Mouse (Mus musculus): ENCODE measurements around the gene Slc10a7. TPM values are rescaled to one million over a fixed set of nuclear protein-coding genes. Genes with fewer than 3 reads are reported as not detected.

Slc10a7 gene
- polyA plus RNA-seq, 1 experiment from 2014 or later = 9.9 TPM

- ATAC-seq (replicated peaks; ENCODE audit: low FRiP score) (peak; percentile 32), DNase-seq (ENCODE audit: low spot score) (peak; percentile 71)
- peak overlapping the region; percentile 92 for H3K4me3 ChIP-seq (ENCODE audit: low read depth, low read length)
- peak overlapping the region; percentile 95 for H3K27ac ChIP-seq (ENCODE audit: low read depth, low read length)
- under 1% methylated on average over 38 of the region's 38 CpGs for WGBS
- peak overlapping the region; percentile 99 for H3K9ac ChIP-seq (ENCODE audit: low read depth, low read length)
- peaks cover 2% of the 10 kb centered on the region; the same call in 1 of the 2 replicates for H3K4me1 ChIP-seq (replicated peaks; ENCODE audit: control insufficient read depth, insufficient read depth, low read length)
- H3K4me2 ChIP-seq = peak overlapping the region; percentile 70
- no peaks in the 10 kb centered on the region for H3K27me3 ChIP-seq (replicated peaks; ENCODE audit: control insufficient read depth, insufficient read depth, low read length)
- H3K36me3 ChIP-seq (ENCODE audit: control insufficient read depth, insufficient read depth, low read length) = peaks cover 17% of the 10 kb centered on the region; the same call in 1 of the 2 replicates
- H3K9me3 ChIP-seq (ENCODE audit: control insufficient read depth, low read length) = no peaks in the 10 kb centered on the region
Observed at GRCm38 (mm10) chr8:78507979-78508718, 997 bp upstream of the Slc10a7 start.

- Histone ChIP-seq H3K4me1 (replicated peaks; ENCODE audit: control insufficient read depth, insufficient read depth, low read length) (peaks cover 2% of the 10 kb centered on the region; the same call in 1 of the 2 replicates), H3K9ac (ENCODE audit: low read depth, low read length) (peak within 1 kb of the TSS; percentile 99), H3K27ac (ENCODE audit: low read depth, low read length) (peak within 1 kb of the TSS; percentile 95), H3K4me2 (peak within 1 kb of the TSS; percentile 90), H3K36me3 (ENCODE audit: control insufficient read depth, insufficient read depth, low read length) (peaks cover 16% of the 10 kb centered on the region; the same call in 1 of the 2 replicates), H3K9me3 (ENCODE audit: control insufficient read depth, low read length) (no peaks in the 10 kb centered on the region), H3K4me3 (ENCODE audit: low read depth, low read length) (peak within 1 kb of the TSS; percentile 92), H3K27me3 (replicated peaks; ENCODE audit: control insufficient read depth, insufficient read depth, low read length) (no peaks in the 10 kb centered on the region)
- peak; percentile 92 for DNase-seq (ENCODE audit: low spot score)
- WGBS = under 1% methylated on average over 68 of the region's 70 CpGs
- peak; percentile 85 for ATAC-seq (replicated peaks; ENCODE audit: low FRiP score)
Observed at GRCm38 (mm10) chr8:78508719-78509272, 350 bp upstream of the Slc10a7 start, which contains the start of gene Rbmxl1. TSS of gene Rbmxl1 (minus strand) at chr8:78508898.

GRCm38 (mm10) chr8:78510094-78510493 lies 948 bp downstream of the Slc10a7 start:
- H3K9ac ChIP-seq (ENCODE audit: low read depth, low read length) = peak overlapping the region; percentile 99
- no peaks in the 10 kb centered on the region for H3K27me3 ChIP-seq (replicated peaks; ENCODE audit: control insufficient read depth, insufficient read depth, low read length)
- DNase-seq (ENCODE audit: low spot score) = peak; percentile 42
- peaks cover 2% of the 10 kb centered on the region; the same call in 1 of the 2 replicates for H3K4me1 ChIP-seq (replicated peaks; ENCODE audit: control insufficient read depth, insufficient read depth, low read length)
- peaks cover 7% of the 10 kb centered on the region; the same call in 1 of the 2 replicates for H3K36me3 ChIP-seq (ENCODE audit: control insufficient read depth, insufficient read depth, low read length)
- H3K4me2 ChIP-seq = peak overlapping the region; percentile 90
- peak overlapping the region; percentile 95 for H3K27ac ChIP-seq (ENCODE audit: low read depth, low read length)
- 2% methylated on average over 11 of the region's 11 CpGs for WGBS
- ATAC-seq (replicated peaks; ENCODE audit: low FRiP score) = 0 out of 2 replicates have a peak, but pooled peaks have one; percentile 18
- H3K9me3 ChIP-seq (ENCODE audit: control insufficient read depth, low read length) = no peaks in the 10 kb centered on the region
- H3K4me3 ChIP-seq (ENCODE audit: low read depth, low read length) = peak overlapping the region; percentile 92

- Histone ChIP-seq H3K27me3 (replicated peaks; ENCODE audit: control insufficient read depth, insufficient read depth, low read length) (no peaks in the 10 kb centered on the region), H3K4me3 (ENCODE audit: low read depth, low read length) (no peak overlapping the region), H3K4me2 (no peak overlapping the region), H3K9ac (ENCODE audit: low read depth, low read length) (no peak overlapping the region), H3K9me3 (ENCODE audit: control insufficient read depth, low read length) (no peaks in the 10 kb centered on the region), H3K27ac (ENCODE audit: low read depth, low read length) (no peak overlapping the region), H3K4me1 (replicated peaks; ENCODE audit: control insufficient read depth, insufficient read depth, low read length) (peaks cover 2% of the 10 kb centered on the region; the same call in 1 of the 2 replicates), H3K36me3 (ENCODE audit: control insufficient read depth, insufficient read depth, low read length) (peaks cover 7% of the 10 kb centered on the region; the same call in 1 of the 2 replicates)
- ATAC-seq (replicated peaks; ENCODE audit: low FRiP score) (no peak), DNase-seq (ENCODE audit: low spot score) (no peak)
- WGBS = 66% methylated on average over 3 of the region's 3 CpGs
Observed at GRCm38 (mm10) chr8:78510926-78511325, 1.8 kb downstream of the Slc10a7 start.

GRCm38 (mm10) chr8:78513106-78513505 lies 4.0 kb downstream of the Slc10a7 start:
- 87% methylated on average over 4 of the region's 4 CpGs for whole genome bisulfite sequencing

GRCm38 (mm10) chr8:78514706-78515105 lies 5.6 kb downstream of the Slc10a7 start:
- no peak overlapping the region for H3K4me3 ChIP-seq (ENCODE audit: low read depth, low read length)
- 86% methylated on average over 1 of the region's 1 CpGs for WGBS
- H3K36me3 ChIP-seq (ENCODE audit: control insufficient read depth, insufficient read depth, low read length) = peaks cover 9% of the 10 kb centered on the region; the same call in 1 of the 2 replicates

More at GRCm38 (mm10) chr8:78513106-78513505, 4.0 kb downstream of the Slc10a7 start:
- H3K9ac ChIP-seq (ENCODE audit: low read depth, low read length) = no peak overlapping the region
- H3K4me1 ChIP-seq (replicated peaks; ENCODE audit: control insufficient read depth, insufficient read depth, low read length) = no peaks in the 10 kb centered on the region; the same call in 1 of the 2 replicates
- ATAC-seq (replicated peaks; ENCODE audit: low FRiP score) = no peak
- H3K4me2 ChIP-seq = no peak overlapping the region
- H3K9me3 ChIP-seq (ENCODE audit: control insufficient read depth, low read length) = no peaks in the 10 kb centered on the region
- no peak overlapping the region for H3K27ac ChIP-seq (ENCODE audit: low read depth, low read length)
- no peak overlapping the region for H3K4me3 ChIP-seq (ENCODE audit: low read depth, low read length)
- H3K36me3 ChIP-seq (ENCODE audit: control insufficient read depth, insufficient read depth, low read length) = peaks cover 9% of the 10 kb centered on the region; the same call in 1 of the 2 replicates
- no peak for DNase-seq (ENCODE audit: low spot score)
- H3K27me3 ChIP-seq (replicated peaks; ENCODE audit: control insufficient read depth, insufficient read depth, low read length) = no peaks in the 10 kb centered on the region

GRCm38 (mm10) chr8:78515132-78515531 lies 6.0 kb downstream of the Slc10a7 start:
- no peak for ATAC-seq (replicated peaks; ENCODE audit: low FRiP score)
- Histone ChIP-seq H3K27ac (ENCODE audit: low read depth, low read length) (no peak overlapping the region), H3K9me3 (ENCODE audit: control insufficient read depth, low read length) (no peaks in the 10 kb centered on the region), H3K9ac (ENCODE audit: low read depth, low read length) (no peak overlapping the region), H3K4me2 (no peak overlapping the region), H3K4me3 (ENCODE audit: low read depth, low read length) (no peak overlapping the region), H3K4me1 (replicated peaks; ENCODE audit: control insufficient read depth, insufficient read depth, low read length) (no peaks in the 10 kb centered on the region; the same call in 1 of the 2 replicates), H3K27me3 (replicated peaks; ENCODE audit: control insufficient read depth, insufficient read depth, low read length) (no peaks in the 10 kb centered on the region), H3K36me3 (ENCODE audit: control insufficient read depth, insufficient read depth, low read length) (peaks cover 9% of the 10 kb centered on the region; the same call in 1 of the 2 replicates)
- 82% methylated on average over 3 of the region's 3 CpGs for WGBS
- no peak for DNase-seq (ENCODE audit: low spot score)

More at GRCm38 (mm10) chr8:78514706-78515105, 5.6 kb downstream of the Slc10a7 start:
- H3K9me3 ChIP-seq (ENCODE audit: control insufficient read depth, low read length) = no peaks in the 10 kb centered on the region
- no peak overlapping the region for H3K4me2 ChIP-seq
- no peaks in the 10 kb centered on the region for H3K27me3 ChIP-seq (replicated peaks; ENCODE audit: control insufficient read depth, insufficient read depth, low read length)
- DNase-seq (ENCODE audit: low spot score) = no peak
- H3K9ac ChIP-seq (ENCODE audit: low read depth, low read length) = no peak overlapping the region
- H3K4me1 ChIP-seq (replicated peaks; ENCODE audit: control insufficient read depth, insufficient read depth, low read length) = no peaks in the 10 kb centered on the region; the same call in 1 of the 2 replicates
- ATAC-seq (replicated peaks; ENCODE audit: low FRiP score) = no peak
- H3K27ac ChIP-seq (ENCODE audit: low read depth, low read length) = no peak overlapping the region

- WGBS = 83% methylated on average over 6 of the region's 6 CpGs
- Histone ChIP-seq H3K4me3 (ENCODE audit: low read depth, low read length) (no peak overlapping the region), H3K9ac (ENCODE audit: low read depth, low read length) (no peak overlapping the region), H3K27me3 (replicated peaks; ENCODE audit: control insufficient read depth, insufficient read depth, low read length) (no peaks in the 10 kb centered on the region), H3K4me2 (no peak overlapping the region), H3K27ac (ENCODE audit: low read depth, low read length) (no peak overlapping the region), H3K9me3 (ENCODE audit: control insufficient read depth, low read length) (no peaks in the 10 kb centered on the region), H3K4me1 (replicated peaks; ENCODE audit: control insufficient read depth, insufficient read depth, low read length) (no peaks in the 10 kb centered on the region), H3K36me3 (ENCODE audit: control insufficient read depth, insufficient read depth, low read length) (peaks cover 12% of the 10 kb centered on the region; the same call in 1 of the 2 replicates)
- DNase-seq (ENCODE audit: low spot score) = no peak
- ATAC-seq (replicated peaks; ENCODE audit: low FRiP score) = no peak
Observed at GRCm38 (mm10) chr8:78533981-78534380, 24.8 kb downstream of the Slc10a7 start.

Measured in liver, embryonic 11.5 days (tissue).